Mouse (Mus musculus): Measurements from ENCODE around the gene Olfr1357.

DNA sequence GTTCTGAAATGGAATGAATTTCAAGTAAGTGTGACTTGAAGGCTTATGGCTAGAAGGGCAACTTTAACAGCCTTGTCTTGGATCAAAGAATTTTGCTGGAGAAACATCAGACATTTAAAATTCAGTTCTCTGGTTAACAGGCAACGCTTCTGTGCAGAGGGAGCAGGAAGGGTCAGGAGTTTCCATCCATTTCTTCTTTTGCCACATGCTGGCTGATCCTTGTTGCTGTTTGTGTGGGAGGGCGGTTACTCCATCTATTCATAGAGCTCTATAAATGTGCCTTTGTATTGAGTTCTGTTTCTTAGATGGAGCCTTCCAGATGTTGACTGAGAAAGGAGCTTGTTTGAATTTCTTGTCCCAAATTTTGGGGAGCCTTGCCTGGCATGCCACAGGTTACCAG, 47.0 kb downstream of the Olfr1357 start:
- TF ChIP-seq E2F4 (IDR thresholded peaks at IDR 0.05; ENCODE audit: borderline replicate concordance, low read depth, low read length) (no peak), CTCF (IDR thresholded peaks at IDR 0.05 in 2 of 3, conservative IDR thresholded peaks at IDR 0.05 in 1 of 3; ENCODE audit: control insufficient read depth in 1 of 3, insufficient read depth in 1 of 3, low read depth in 2 of 3, low read length in 3 of 3, poor library complexity in 1 of 3, severe bottlenecking in 1 of 3) (no peak), KAT2A (conservative IDR thresholded peaks at IDR 0.05; ENCODE audit: low read depth, low read length) (no peak), ZMIZ1 (IDR thresholded peaks at IDR 0.05; ENCODE audit: low read depth, low read length) (no peak), POLR2A (IDR thresholded peaks at IDR 0.05; ENCODE audit: control insufficient read depth in 1 of 2, insufficient read depth in 1 of 2, low read depth in 1 of 2, low read length in 2 of 2, poor library complexity in 1 of 2) (no peak), GATA1 (IDR thresholded peaks at IDR 0.05; ENCODE audit: low read depth, low read length) (no peak), RAD21 (IDR thresholded peaks at IDR 0.05; ENCODE audit: low read depth, low read length) (no peak), TBP (IDR thresholded peaks at IDR 0.05; ENCODE audit: low read depth, low read length) (no peak)

All from MEL (cell line).